ENCODE assay signal across 11 mouse cellular contexts in the genomic region with DNA sequence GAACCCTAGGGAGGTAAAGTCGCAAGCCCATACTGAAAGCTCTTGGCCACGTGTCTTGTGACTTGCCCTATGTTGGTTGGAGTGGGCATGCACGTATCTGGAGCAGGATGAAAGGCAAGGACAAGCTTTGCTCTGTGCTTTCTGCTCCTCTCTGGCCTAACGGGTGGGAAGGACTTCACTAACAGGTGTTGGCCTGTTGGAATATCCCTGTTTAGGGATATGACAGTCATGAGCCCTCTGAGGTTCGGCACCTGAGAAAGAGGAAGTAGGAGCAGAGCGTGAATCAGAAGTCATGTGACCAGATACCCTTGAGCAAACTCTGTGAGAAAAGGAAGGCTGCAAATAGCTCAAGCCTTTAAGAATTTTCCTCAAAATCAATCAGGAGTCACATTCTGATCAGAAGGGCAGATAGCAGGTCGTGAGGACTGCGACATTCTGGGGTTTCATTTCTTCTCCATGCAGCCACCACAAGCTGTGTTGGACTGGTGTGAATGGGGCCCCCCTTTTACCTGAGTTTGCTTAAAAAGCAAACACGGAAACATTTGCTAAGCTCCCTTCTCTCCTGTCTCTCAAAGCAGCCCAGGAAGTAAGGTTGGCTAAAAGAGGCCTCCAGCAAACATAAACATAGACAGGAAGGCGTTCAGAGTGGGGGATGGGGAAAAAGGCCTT.
DNase-seq lines count a peak whose midpoint lies in the region; ATAC-seq lines count a peak whose summit lies in the region.
"Had no signal": no experiment of that assay in that cellular context is flagged by ENCODE, and none has a peak within 500 bp of the region (broad histone marks: within the 10 kb centered on the region; RNA-seq: fewer than 3 reads in every experiment).

No protein-coding gene starts in this region.

- intact Hi-C loops in heart, postnatal 10 days (cut with DNase I): no loop called here

- ATAC-seq in granulocyte monocyte progenitor cell, adult 5-6 weeks (replicated peaks; ENCODE audit: poor library complexity, severe bottlenecking): peak; percentile 90

- peak; percentile 8 to 17 for DNase-seq in lung, adult 18-20 months
- no peak for DNase-seq in lung, postnatal 10 days
- DNase-seq in natural killer cell, adult 2 months (ENCODE audit: low spot score in 2 of 2): peak; percentile 8 to 60
- peak; percentile 74 for DNase-seq in thymus, postnatal 14 days
- DNase-seq in embryo, embryonic 10 days (ENCODE audit: low spot score): no peak
- no peak for DNase-seq in heart, postnatal 10 days
- no peak for DNase-seq in urinary bladder, postnatal 4 days (ENCODE audit: low spot score in 2 of 2)
- DNase-seq: adrenal gland, postnatal 14 days; cerebellum, adult 9-10 months; gastrocnemius, postnatal 10 days had no signal

Comparison
In these comparisons a context has a peak if more than half of its experiments do, and no peak if none do; other contexts are left out.
1. DNase-seq: peak in lung, adult 18-20 months (2 of 2), natural killer cell, adult 2 months (2 of 2) and thymus, postnatal 14 days (single experiment); none in lung, postnatal 10 days (single experiment), embryo, embryonic 10 days (single experiment), heart, postnatal 10 days (0 of 2) and urinary bladder, postnatal 4 days (0 of 2).